Mouse (Mus musculus) G1E (cell line): ENCODE data around the gene Tas2r143.

Source experiments
- CTCF ChIP-seq: IDR thresholded peaks from 2 replicates; pipeline ENCODE4 v1.5.1; 2012; ENCODE audit warnings: low read depth, low read length, inconsistent platforms, mixed read lengths
- GATA1 ChIP-seq: IDR thresholded peaks from 2 replicates; pipeline ENCODE4 v1.6.1; 2012; ENCODE audit warnings: borderline replicate concordance, low read length, inconsistent platforms, mixed read lengths
- TAL1 ChIP-seq: conservative IDR thresholded peaks from 2 replicates; pipeline ENCODE4 v1.6.1; 2012; ENCODE audit warnings: low read depth, low read length, inconsistent platforms, mixed read lengths

DNA sequence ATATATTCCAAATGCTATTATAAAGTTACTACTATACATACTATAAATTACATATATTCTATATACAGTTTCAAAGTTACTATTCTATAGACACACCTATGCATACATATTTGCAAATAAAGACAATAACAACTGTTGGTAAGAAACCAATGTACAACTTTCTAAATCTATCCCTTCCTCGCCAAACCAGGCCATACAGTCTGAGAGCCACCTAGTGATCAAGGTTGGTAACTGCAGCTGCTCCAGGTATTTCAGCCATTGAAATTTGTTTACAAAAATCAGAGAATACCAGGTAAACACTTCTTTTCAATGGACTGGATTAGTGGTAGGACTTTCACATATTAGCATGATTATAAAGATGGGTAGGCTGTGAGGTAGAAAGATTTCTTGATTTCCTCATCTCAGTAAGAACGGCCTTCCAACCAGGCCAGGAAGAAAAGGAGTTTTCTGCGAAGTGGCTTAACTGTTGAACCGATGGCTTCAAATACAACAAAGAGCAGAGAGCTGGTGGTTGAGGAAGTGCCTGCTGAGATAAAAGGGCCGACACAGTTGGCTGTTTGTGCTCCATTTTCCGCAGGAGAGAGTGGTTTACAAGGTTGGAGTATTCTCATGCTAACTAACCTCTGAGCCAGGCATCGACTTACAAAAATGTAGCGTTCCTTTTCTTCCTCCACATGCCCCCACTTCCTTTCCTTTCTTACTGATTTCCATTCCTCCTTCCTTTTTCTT is 19.5 kb upstream of the Tas2r143 start:
- peak; percentile 81 for TF ChIP-seq CTCF
- TF ChIP-seq GATA1 = no peak
- no peak for TF ChIP-seq TAL1
